Mouse (Mus musculus) megakaryocyte, embryonic 14.5 days (primary cell): ENCODE results near the gene Dgkd. TPM values are rescaled to one million over a fixed set of nuclear protein-coding genes. Genes with fewer than 3 reads are reported as not detected.

Experiments used
- H3K27me3 ChIP-seq: replicated peaks from 2 replicates; pipeline ENCODE3; 2012; ENCODE audit warnings: inconsistent platforms
- H3K36me3 ChIP-seq: replicated peaks from 2 replicates; pipeline ENCODE3; 2012; ENCODE audit warnings: low read length, inconsistent platforms, mixed read lengths
- H3K4me1 ChIP-seq: 2 replicates; pipeline ENCODE4 v1.6.1; 2012; ENCODE audit warnings: inconsistent platforms
- H3K4me3 ChIP-seq: replicated peaks from 2 replicates; pipeline ENCODE3; 2012; ENCODE audit warnings: moderate library complexity, mild to moderate bottlenecking, inconsistent platforms
- H3K9me3 ChIP-seq: 2 replicates; pipeline ENCODE4 v1.6.1; 2012; ENCODE audit warnings: inconsistent platforms
- FLI1 ChIP-seq: IDR thresholded peaks from 2 replicates; pipeline ENCODE4 v1.6.1; 2012; ENCODE audit warnings: low read length, inconsistent platforms, mixed read lengths
- GATA1 ChIP-seq: IDR thresholded peaks from 3 replicates; pipeline ENCODE4 v1.6.1; 2012; ENCODE audit warnings: mixed read lengths, low read length, inconsistent platforms, borderline replicate concordance
- polyA plus RNA-seq: library from polyadenylated mRNA; stranded (reverse); fragments of >175 nt; gene quantifications from 2 replicates; pipeline ENCODE4 v1.2.3, GENCODE M21; 2012; ENCODE audit warnings: low replicate concordance; ENCODE audit not compliant: insufficient read depth

Gene Dgkd
- polyA plus RNA-seq, 1 experiment, result 24.3 TPM

GRCm38 (mm10) chr1:87918061-87918460 lies 65.0 kb downstream of the Dgkd start:
- TF ChIP-seq GATA1 (no peak), FLI1 (no peak)
- Histone ChIP-seq H3K9me3 (no peaks in the 10 kb centered on the region), H3K4me3 (no peak overlapping the region), H3K4me1 (peaks cover 57% of the 10 kb centered on the region), H3K36me3 (peaks cover 99% of the 10 kb centered on the region), H3K27me3 (no peaks in the 10 kb centered on the region)

GRCm38 (mm10) chr1:87920056-87920614 lies 67.0 kb downstream of the Dgkd start:
- no peaks in the 10 kb centered on the region for H3K27me3 ChIP-seq
- peaks cover 100% of the 10 kb centered on the region for H3K36me3 ChIP-seq
- peaks cover 49% of the 10 kb centered on the region for H3K4me1 ChIP-seq
- H3K4me3 ChIP-seq, result no peak overlapping the region
- H3K9me3 ChIP-seq, result no peaks in the 10 kb centered on the region
- TF ChIP-seq GATA1 (no peak), FLI1 (no peak)

- TF ChIP-seq GATA1 (no peak), FLI1 (no peak)
- Histone ChIP-seq H3K9me3 (no peaks in the 10 kb centered on the region), H3K36me3 (peaks cover 100% of the 10 kb centered on the region), H3K4me1 (peaks cover 50% of the 10 kb centered on the region), H3K27me3 (no peaks in the 10 kb centered on the region), H3K4me3 (no peak overlapping the region)
Observed at GRCm38 (mm10) chr1:87922666-87923065, 69.6 kb downstream of the Dgkd start.

GRCm38 (mm10) chr1:87924888-87925287 lies 71.8 kb downstream of the Dgkd start:
- H3K36me3 ChIP-seq, result peaks cover 100% of the 10 kb centered on the region
- TF ChIP-seq GATA1 (no peak), FLI1 (no peak)
- no peaks in the 10 kb centered on the region for H3K9me3 ChIP-seq
- H3K4me3 ChIP-seq, result no peak overlapping the region
- H3K4me1 ChIP-seq, result peaks cover 57% of the 10 kb centered on the region
- no peaks in the 10 kb centered on the region for H3K27me3 ChIP-seq

GRCm38 (mm10) chr1:87929730-87930129 lies 76.6 kb downstream of the Dgkd start:
- no peaks in the 10 kb centered on the region for H3K9me3 ChIP-seq
- peaks cover 98% of the 10 kb centered on the region for H3K36me3 ChIP-seq
- peaks cover 95% of the 10 kb centered on the region for H3K4me1 ChIP-seq
- no peaks in the 10 kb centered on the region for H3K27me3 ChIP-seq
- no peak overlapping the region for H3K4me3 ChIP-seq
- no peak for TF ChIP-seq GATA1
- TF ChIP-seq FLI1, result no peak

GRCm38 (mm10) chr1:87933051-87933450 lies 80.0 kb downstream of the Dgkd start:
- TF ChIP-seq GATA1 (no peak), FLI1 (no peak)
- Histone ChIP-seq H3K27me3 (no peaks in the 10 kb centered on the region), H3K9me3 (no peaks in the 10 kb centered on the region), H3K4me1 (peaks cover 99% of the 10 kb centered on the region), H3K36me3 (peaks cover 98% of the 10 kb centered on the region), H3K4me3 (no peak overlapping the region)

GRCm38 (mm10) chr1:87935095-87935494 lies 82.0 kb downstream of the Dgkd start:
- no peaks in the 10 kb centered on the region for H3K27me3 ChIP-seq
- TF ChIP-seq GATA1, result no peak
- peaks cover 98% of the 10 kb centered on the region for H3K36me3 ChIP-seq
- H3K9me3 ChIP-seq, result no peaks in the 10 kb centered on the region
- no peak overlapping the region for H3K4me3 ChIP-seq
- peaks cover 96% of the 10 kb centered on the region for H3K4me1 ChIP-seq

- peaks cover 98% of the 10 kb centered on the region for H3K36me3 ChIP-seq
- H3K27me3 ChIP-seq, result no peaks in the 10 kb centered on the region
- peaks cover 96% of the 10 kb centered on the region for H3K4me1 ChIP-seq
- no peak overlapping the region for H3K4me3 ChIP-seq
- no peaks in the 10 kb centered on the region for H3K9me3 ChIP-seq
- TF ChIP-seq GATA1 (no peak), FLI1 (no peak)
Observed at GRCm38 (mm10) chr1:87935546-87935945, 82.5 kb downstream of the Dgkd start.

- Histone ChIP-seq H3K36me3 (peaks cover 98% of the 10 kb centered on the region), H3K4me3 (no peak overlapping the region), H3K9me3 (no peaks in the 10 kb centered on the region), H3K27me3 (no peaks in the 10 kb centered on the region), H3K4me1 (peaks cover 96% of the 10 kb centered on the region)
- TF ChIP-seq FLI1, result no peak
- no peak for TF ChIP-seq GATA1
Observed at GRCm38 (mm10) chr1:87936075-87936474, 83.0 kb downstream of the Dgkd start.

- TF ChIP-seq FLI1 (no peak), GATA1 (no peak)
- no peaks in the 10 kb centered on the region for H3K27me3 ChIP-seq
- peaks cover 98% of the 10 kb centered on the region for H3K36me3 ChIP-seq
- peaks cover 96% of the 10 kb centered on the region for H3K4me1 ChIP-seq
- H3K4me3 ChIP-seq, result no peak overlapping the region
- no peaks in the 10 kb centered on the region for H3K9me3 ChIP-seq
Observed at GRCm38 (mm10) chr1:87936516-87936915, 83.4 kb downstream of the Dgkd start.

- Histone ChIP-seq H3K36me3 (peaks cover 100% of the 10 kb centered on the region), H3K27me3 (no peaks in the 10 kb centered on the region), H3K4me1 (peaks cover 97% of the 10 kb centered on the region), H3K4me3 (no peak overlapping the region), H3K9me3 (no peaks in the 10 kb centered on the region)
- TF ChIP-seq FLI1 (no peak), GATA1 (no peak)
Observed at GRCm38 (mm10) chr1:87941765-87942164, 88.7 kb downstream of the Dgkd start.
